Mouse (Mus musculus): ENCODE data around the gene Zfp827. TPM values are rescaled to one million over a fixed set of nuclear protein-coding genes. Genes with fewer than 3 reads are reported as not detected.

Gene Zfp827
- polyA plus RNA-seq, 1 experiment: 32.4 TPM

DNA sequence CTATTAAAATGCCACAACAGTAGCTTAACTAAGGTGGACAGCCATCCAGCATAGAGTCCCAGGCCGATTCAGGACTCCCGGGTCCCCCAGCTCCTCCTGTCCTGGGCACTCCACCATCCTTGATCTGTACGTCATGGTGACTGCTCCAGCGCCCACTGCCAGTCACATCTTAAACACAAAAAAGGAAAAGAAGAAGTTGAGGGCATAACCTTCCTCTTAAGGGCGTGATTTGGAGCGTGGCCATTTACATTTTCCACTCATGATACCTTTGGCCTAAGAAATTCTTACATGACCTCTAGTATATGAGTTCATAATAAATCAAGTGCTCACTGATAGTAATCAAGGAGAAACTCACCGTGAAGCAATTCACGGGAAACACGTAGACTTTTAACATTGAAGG is 131.2 kb downstream of the Zfp827 start:
- TF ChIP-seq POLR2A (IDR thresholded peaks at IDR 0.05; ENCODE audit: extremely low read depth, insufficient read depth, low read length) (no peak), CTCF (IDR thresholded peaks at IDR 0.05; ENCODE audit: extremely low read depth, insufficient read depth, low read length) (no peak)
- no peak overlapping the region for H3K27ac ChIP-seq (ENCODE audit: insufficient read depth, low read length)
- peaks cover 3% of the 10 kb centered on the region for H3K4me1 ChIP-seq (ENCODE audit: control insufficient read depth, insufficient read depth, low read length)
- no peak overlapping the region for H3K4me3 ChIP-seq (ENCODE audit: insufficient read depth, low read length)

DNA sequence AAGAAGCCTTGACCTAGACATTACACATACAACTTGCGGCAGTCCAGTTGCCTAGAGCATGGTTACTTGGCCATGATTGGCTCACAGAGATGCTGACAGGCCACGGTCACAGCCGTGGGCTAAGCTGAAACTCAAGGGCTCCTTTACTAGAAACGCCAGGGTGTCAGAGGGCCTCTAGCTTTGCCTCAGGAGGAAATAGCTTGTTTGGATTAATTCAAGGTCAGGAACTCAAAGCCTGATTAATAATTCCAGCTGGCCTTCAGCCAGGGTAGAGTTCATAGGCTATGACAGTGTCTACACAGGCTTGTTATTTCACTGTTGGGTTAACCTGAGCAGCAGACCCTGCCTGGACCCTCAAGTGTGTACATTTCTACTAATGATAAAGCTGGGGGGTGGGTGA is 132.1 kb downstream of the Zfp827 start:
- TF ChIP-seq POLR2A (IDR thresholded peaks at IDR 0.05; ENCODE audit: extremely low read depth, insufficient read depth, low read length) (no peak), CTCF (IDR thresholded peaks at IDR 0.05; ENCODE audit: extremely low read depth, insufficient read depth, low read length) (no peak)
- H3K27ac ChIP-seq (ENCODE audit: insufficient read depth, low read length): no peak overlapping the region
- H3K4me3 ChIP-seq (ENCODE audit: insufficient read depth, low read length): no peak overlapping the region
- H3K4me1 ChIP-seq (ENCODE audit: control insufficient read depth, insufficient read depth, low read length): peaks cover 3% of the 10 kb centered on the region

DNA sequence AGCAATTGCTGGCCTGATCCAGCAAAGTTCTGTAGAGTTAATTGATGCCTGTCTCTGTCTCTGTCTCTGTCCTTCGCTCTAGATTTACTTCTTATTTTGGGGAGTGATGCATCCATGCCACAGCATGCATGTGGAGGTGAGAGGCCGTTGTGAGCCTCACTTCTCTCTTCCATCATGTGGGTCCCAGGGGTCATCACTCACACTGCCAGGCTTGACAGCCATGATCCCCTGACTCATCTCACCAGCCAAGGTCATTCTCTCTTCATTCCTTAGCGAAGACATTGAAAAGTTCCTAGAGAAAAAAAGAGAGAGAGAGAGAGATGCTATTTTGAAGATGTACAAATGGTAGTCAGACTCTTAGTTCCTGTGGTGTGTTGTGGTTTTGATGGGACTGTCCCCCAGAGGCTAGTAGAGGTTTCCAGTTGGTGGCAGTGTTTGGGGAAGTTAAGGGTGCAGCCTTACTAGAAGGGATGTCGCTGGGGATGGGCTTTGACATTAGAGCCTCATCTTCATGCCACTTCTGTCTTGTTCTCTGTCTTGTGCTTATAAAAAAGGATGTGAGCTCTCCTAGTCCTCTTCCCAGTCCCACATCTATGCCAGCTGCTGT is 133.0 kb downstream of the Zfp827 start:
- H3K27ac ChIP-seq (ENCODE audit: insufficient read depth, low read length): no peak overlapping the region
- TF ChIP-seq CTCF (IDR thresholded peaks at IDR 0.05; ENCODE audit: extremely low read depth, insufficient read depth, low read length) (no peak), POLR2A (IDR thresholded peaks at IDR 0.05; ENCODE audit: extremely low read depth, insufficient read depth, low read length) (no peak)
- H3K4me3 ChIP-seq (ENCODE audit: insufficient read depth, low read length): no peak overlapping the region
- peaks cover 3% of the 10 kb centered on the region for H3K4me1 ChIP-seq (ENCODE audit: control insufficient read depth, insufficient read depth, low read length)

DNA sequence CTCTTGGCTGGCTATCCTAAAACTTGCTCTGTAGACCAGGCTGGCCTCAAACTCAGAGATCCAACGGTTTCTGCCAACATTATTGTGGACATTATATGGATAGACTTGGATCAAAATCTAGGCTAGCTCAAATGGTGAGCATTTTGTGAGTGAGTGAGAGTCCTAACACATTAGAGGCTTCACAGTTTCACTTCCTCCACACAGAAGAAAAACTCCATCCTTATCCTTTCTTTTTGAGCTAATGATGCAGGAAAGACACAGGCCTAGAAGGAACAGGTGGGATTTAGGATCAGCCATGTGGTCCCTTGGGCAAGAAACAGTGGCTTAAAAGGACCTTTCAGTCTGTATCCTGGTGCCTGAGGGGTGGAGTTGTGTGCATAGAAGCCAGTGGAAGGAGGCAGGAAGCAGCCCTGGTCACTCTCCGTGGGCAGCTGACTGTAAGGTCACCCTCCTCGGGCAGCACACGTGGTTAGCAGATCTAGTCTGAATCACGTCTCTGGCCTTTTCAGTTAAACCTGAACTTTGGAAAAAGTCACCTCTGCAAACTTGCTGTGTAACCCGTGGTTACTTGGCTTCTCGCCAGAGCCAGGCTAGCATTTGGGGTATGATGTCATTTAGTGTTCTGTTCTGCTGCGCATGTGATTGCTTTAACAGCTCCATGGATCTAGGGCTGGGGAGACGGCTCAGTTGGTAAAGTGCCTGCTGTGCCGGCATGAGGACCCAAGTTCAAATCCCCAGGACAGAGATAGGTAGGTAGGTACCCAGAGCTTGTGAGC is 134.5 kb downstream of the Zfp827 start:
- TF ChIP-seq CTCF (IDR thresholded peaks at IDR 0.05; ENCODE audit: extremely low read depth, insufficient read depth, low read length) (no peak), POLR2A (IDR thresholded peaks at IDR 0.05; ENCODE audit: extremely low read depth, insufficient read depth, low read length) (no peak)
- Histone ChIP-seq H3K27ac (ENCODE audit: insufficient read depth, low read length) (no peak overlapping the region), H3K4me1 (ENCODE audit: control insufficient read depth, insufficient read depth, low read length) (peaks cover 3% of the 10 kb centered on the region), H3K4me3 (ENCODE audit: insufficient read depth, low read length) (no peak overlapping the region)

DNA sequence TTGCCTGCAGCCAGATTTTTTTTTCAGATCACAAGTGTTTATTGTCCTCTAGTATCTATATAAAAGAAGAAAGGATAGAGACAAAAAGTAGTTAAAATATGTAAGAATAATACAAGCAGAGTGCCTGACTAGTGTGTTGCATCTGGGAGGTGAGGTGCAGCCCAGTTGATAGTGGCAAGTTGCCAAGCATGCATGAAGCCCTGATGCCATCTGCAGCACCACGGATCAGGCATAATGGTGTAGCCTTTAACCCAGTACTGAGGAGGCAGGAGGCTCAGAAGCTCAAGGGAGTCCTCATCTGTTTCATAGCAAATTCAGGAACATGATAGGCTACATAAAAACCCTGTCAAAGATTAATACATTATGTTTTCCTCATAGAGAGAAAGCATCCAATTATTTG is 136.1 kb downstream of the Zfp827 start:
- peaks cover 3% of the 10 kb centered on the region for H3K4me1 ChIP-seq (ENCODE audit: control insufficient read depth, insufficient read depth, low read length)
- no peak overlapping the region for H3K27ac ChIP-seq (ENCODE audit: insufficient read depth, low read length)
- no peak overlapping the region for H3K4me3 ChIP-seq (ENCODE audit: insufficient read depth, low read length)
- TF ChIP-seq CTCF (IDR thresholded peaks at IDR 0.05; ENCODE audit: extremely low read depth, insufficient read depth, low read length) (no peak), POLR2A (IDR thresholded peaks at IDR 0.05; ENCODE audit: extremely low read depth, insufficient read depth, low read length) (no peak)

DNA sequence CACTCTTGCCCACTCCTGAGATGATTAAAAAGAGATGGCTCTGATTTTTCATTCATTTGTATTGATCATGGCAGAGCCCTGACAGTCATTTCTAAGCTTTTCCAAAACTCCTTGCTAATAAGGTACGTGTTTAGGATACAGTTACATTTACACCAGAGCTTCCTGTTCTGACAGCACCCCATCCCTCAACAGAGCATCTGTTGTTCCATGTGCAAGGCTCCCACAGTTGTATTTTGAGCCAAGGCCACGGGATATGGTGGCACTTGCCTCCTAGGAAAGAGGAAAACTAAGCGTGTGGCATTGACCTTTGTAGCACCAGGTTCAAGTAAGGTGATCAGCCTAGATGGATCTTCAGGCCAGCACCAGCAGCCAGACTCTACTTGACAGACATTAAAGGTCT is 137.0 kb downstream of the Zfp827 start:
- H3K27ac ChIP-seq (ENCODE audit: insufficient read depth, low read length): no peak overlapping the region
- TF ChIP-seq POLR2A (IDR thresholded peaks at IDR 0.05; ENCODE audit: extremely low read depth, insufficient read depth, low read length): no peak
- no peak for TF ChIP-seq CTCF (IDR thresholded peaks at IDR 0.05; ENCODE audit: extremely low read depth, insufficient read depth, low read length)
- no peak overlapping the region for H3K4me3 ChIP-seq (ENCODE audit: insufficient read depth, low read length)
- H3K4me1 ChIP-seq (ENCODE audit: control insufficient read depth, insufficient read depth, low read length): peaks cover 3% of the 10 kb centered on the region

DNA sequence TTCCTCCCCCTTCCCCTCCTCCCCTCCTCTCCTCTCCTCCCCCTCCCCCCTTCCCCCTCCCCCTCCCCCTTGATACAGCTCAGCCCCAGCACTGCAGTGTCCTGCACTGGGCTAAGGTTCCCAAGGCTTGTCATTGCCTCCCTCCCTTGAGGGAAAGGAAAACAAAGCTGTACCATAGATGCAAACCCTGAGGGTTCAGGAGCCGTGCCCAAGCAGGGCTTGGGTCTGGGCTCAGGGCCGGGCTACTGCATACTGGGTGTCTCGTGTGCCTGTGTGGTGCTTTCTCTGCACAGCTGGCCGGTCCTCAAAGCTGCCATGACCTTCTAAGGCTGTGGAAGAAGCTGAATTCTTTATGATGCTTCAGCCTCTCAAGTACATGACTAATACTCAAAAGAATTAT is 145.4 kb downstream of the Zfp827 start:
- H3K27ac ChIP-seq (ENCODE audit: insufficient read depth, low read length): no peak overlapping the region
- TF ChIP-seq POLR2A (IDR thresholded peaks at IDR 0.05; ENCODE audit: extremely low read depth, insufficient read depth, low read length) (no peak), CTCF (IDR thresholded peaks at IDR 0.05; ENCODE audit: extremely low read depth, insufficient read depth, low read length) (no peak)
- H3K4me1 ChIP-seq (ENCODE audit: control insufficient read depth, insufficient read depth, low read length): no peaks in the 10 kb centered on the region
- no peak overlapping the region for H3K4me3 ChIP-seq (ENCODE audit: insufficient read depth, low read length)

DNA sequence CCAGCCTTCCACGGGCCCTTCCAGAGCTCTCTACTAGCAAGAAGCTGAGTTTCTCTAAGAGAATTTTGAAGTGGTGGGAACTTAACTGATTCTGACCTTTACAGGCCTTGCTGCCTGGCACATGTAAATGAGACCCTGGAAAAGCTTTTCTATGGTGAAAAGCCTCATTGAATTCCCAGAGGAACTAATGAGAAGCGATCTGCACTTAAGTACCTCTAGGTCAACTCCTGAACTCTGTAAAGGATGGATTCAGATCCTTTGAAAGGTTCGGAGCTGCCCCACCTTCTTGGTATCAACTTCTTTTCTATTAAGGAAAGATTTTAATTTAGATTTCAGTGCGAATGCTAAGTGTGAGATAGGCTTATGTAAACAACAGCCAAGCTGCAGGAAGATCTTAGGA is 147.8 kb downstream of the Zfp827 start:
- Histone ChIP-seq H3K4me1 (ENCODE audit: control insufficient read depth, insufficient read depth, low read length) (no peaks in the 10 kb centered on the region), H3K27ac (ENCODE audit: insufficient read depth, low read length) (no peak overlapping the region), H3K4me3 (ENCODE audit: insufficient read depth, low read length) (no peak overlapping the region)
- TF ChIP-seq POLR2A (IDR thresholded peaks at IDR 0.05; ENCODE audit: extremely low read depth, insufficient read depth, low read length): no peak
- TF ChIP-seq CTCF (IDR thresholded peaks at IDR 0.05; ENCODE audit: extremely low read depth, insufficient read depth, low read length): no peak

DNA sequence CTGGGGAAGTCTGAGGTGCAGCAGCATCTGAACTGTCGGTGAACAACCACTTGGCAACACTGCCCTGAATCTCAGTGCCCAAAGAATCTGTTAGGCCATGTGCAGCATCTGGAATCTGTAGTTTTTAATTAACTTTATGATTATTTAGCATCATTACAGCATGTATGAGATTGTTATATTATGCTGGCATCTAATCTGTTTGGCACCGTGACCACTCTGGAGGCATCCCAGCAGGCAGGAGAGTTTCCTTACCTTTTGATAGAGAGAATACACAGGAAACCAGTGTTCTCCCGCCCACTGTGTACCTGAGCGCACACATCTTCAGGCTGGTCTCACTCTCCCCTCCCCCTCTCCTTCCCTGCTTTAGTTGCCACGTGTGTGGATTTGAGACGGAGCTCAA is 151.4 kb downstream of the Zfp827 start:
- Histone ChIP-seq H3K4me1 (ENCODE audit: control insufficient read depth, insufficient read depth, low read length) (no peaks in the 10 kb centered on the region), H3K27ac (ENCODE audit: insufficient read depth, low read length) (no peak overlapping the region), H3K4me3 (ENCODE audit: insufficient read depth, low read length) (no peak overlapping the region)
- TF ChIP-seq CTCF (IDR thresholded peaks at IDR 0.05; ENCODE audit: extremely low read depth, insufficient read depth, low read length): no peak
- TF ChIP-seq POLR2A (IDR thresholded peaks at IDR 0.05; ENCODE audit: extremely low read depth, insufficient read depth, low read length): no peak

DNA sequence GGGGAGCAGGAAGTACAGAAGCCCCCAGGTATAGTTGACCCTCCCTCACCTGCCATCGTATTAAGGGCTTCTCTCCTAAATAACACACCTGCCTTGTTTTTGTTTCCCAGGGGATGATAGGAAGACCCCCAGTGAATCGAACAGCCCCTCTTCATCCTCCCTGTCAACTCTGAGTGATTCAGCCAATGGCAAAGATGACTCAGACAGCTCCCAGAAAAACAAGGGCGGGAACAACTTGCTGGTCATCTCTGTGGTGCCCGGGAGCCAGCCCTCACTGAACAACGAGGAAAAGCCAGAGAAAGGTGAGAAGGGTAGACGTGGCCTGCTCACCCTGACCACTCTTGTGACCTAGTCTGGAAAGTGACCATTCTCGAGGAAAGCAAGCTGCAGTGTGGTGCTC is 157.3 kb downstream of the Zfp827 start:
- Histone ChIP-seq H3K4me3 (ENCODE audit: insufficient read depth, low read length) (no peak overlapping the region), H3K27ac (ENCODE audit: insufficient read depth, low read length) (no peak overlapping the region), H3K4me1 (ENCODE audit: control insufficient read depth, insufficient read depth, low read length) (no peaks in the 10 kb centered on the region)
- TF ChIP-seq CTCF (IDR thresholded peaks at IDR 0.05; ENCODE audit: extremely low read depth, insufficient read depth, low read length) (no peak), POLR2A (IDR thresholded peaks at IDR 0.05; ENCODE audit: extremely low read depth, insufficient read depth, low read length) (no peak)

Data from cortical plate, adult 2 months (tissue).